Mouse (Mus musculus) heart, adult 2 months (tissue): ENCODE measurements around the gene Pdss2.

Experiments
- CTCF ChIP-seq: fragments of 200-600 bp; IDR thresholded peaks from 2 replicates; pipeline ENCODE4 v1.8.1; 2022; ENCODE audit warnings: antibody characterized with exemption, mild to moderate bottlenecking, moderate library complexity
- EP300 ChIP-seq: fragments of 200-500 bp; IDR thresholded peaks from 2 replicates; pipeline ENCODE4 v1.6.1; 2011; ENCODE audit warnings: low read depth, low read length, control low read depth; ENCODE audit not compliant: insufficient read depth
- POLR2A ChIP-seq: fragments of 200-500 bp; IDR thresholded peaks from 2 replicates; pipeline ENCODE4 v1.6.1; 2011; ENCODE audit warnings: mild to moderate bottlenecking, low read depth, low read length, control low read depth; ENCODE audit not compliant: insufficient read depth

DNA sequence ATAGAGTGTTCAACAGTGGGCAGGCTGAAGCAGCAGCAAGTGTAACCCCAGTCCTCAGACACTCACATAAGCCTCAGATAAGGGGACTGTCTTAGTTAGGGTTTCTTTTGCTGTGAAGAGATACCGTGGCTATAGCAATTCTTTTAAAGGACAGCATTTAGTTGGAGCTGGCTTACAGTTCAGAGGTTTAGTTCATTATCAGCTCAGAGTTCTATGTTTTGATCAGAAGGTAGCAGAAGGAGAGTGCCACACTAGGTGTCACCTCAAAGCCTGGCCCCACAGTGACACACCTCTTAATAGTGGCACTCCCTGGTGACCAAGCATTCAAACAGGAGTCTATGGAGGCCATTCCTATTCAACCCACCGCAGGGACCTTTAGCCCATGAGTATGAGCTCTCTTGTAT, 70.0 kb downstream of the Pdss2 start:
- TF ChIP-seq POLR2A (no peak), CTCF (no peak), EP300 (no peak)
